Mouse (Mus musculus): ENCODE results near the gene Pex5l. TPM values are rescaled to one million over a fixed set of nuclear protein-coding genes. Genes with fewer than 3 reads are reported as not detected.

Pex5l gene
- total RNA-seq, 1 experiment from 2014 or later = not detected

GRCm38 (mm10) chr3:32985141-32985540 lies 157.9 kb downstream of the Pex5l start:
- no peak for ATAC-seq (replicated peaks in 1 of 2; ENCODE audit: insufficient read depth in 1 of 2, low FRiP score in 2 of 2, low TSS enrichment in 1 of 2, low read depth in 1 of 2, poor library complexity in 2 of 2, severe bottlenecking in 2 of 2)

- ATAC-seq (replicated peaks in 1 of 2; ENCODE audit: insufficient read depth in 1 of 2, low FRiP score in 2 of 2, low TSS enrichment in 1 of 2, low read depth in 1 of 2, poor library complexity in 2 of 2, severe bottlenecking in 2 of 2) = no peak
These were observed 163.1 kb downstream of the Pex5l start for GRCm38 (mm10) chr3:32979981-32980380.

DNA sequence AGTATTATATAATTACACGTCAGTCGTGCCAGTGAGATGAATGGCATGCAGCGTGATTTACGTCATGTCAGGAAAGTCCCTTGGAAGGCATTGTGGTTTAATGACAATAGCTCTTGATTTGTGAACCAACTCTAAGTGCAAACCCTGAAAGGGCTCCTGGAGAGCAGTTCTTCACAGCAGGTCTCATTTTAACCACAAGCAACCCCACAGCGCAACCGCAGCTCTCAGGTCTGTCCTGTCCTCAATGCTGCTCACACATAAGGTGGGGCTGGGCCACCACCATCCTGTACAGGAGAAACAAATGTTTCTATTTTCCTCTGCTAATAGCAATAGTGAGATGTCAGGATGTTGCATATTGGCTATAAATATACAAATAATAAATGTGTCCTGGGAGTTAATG lies 163.8 kb downstream of the Pex5l start:
- ATAC-seq (replicated peaks in 1 of 2; ENCODE audit: insufficient read depth in 1 of 2, low FRiP score in 2 of 2, low TSS enrichment in 1 of 2, low read depth in 1 of 2, poor library complexity in 2 of 2, severe bottlenecking in 2 of 2) = peak; percentile 84 to 94

DNA sequence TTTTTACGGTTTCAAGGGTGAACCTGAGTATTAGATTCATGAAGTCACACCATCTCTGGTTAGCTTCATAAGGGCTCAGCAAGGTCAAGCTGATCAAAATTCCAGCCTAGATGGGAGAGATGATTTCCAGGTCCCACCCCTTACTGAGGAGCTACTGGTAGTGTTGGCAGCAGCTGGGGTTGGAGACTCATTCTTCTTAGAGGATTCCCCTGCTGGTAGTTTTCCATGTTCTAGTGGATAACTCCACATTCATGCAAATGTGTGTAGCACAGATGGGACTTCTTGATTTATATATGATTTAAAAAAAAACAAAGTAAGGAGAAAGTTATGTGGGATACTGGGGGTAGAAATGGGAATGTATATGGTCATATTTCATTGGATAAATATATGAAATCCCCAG lies 172.8 kb downstream of the Pex5l start:
- no peak for ATAC-seq (replicated peaks in 1 of 2; ENCODE audit: insufficient read depth in 1 of 2, low FRiP score in 2 of 2, low TSS enrichment in 1 of 2, low read depth in 1 of 2, poor library complexity in 2 of 2, severe bottlenecking in 2 of 2)

DNA sequence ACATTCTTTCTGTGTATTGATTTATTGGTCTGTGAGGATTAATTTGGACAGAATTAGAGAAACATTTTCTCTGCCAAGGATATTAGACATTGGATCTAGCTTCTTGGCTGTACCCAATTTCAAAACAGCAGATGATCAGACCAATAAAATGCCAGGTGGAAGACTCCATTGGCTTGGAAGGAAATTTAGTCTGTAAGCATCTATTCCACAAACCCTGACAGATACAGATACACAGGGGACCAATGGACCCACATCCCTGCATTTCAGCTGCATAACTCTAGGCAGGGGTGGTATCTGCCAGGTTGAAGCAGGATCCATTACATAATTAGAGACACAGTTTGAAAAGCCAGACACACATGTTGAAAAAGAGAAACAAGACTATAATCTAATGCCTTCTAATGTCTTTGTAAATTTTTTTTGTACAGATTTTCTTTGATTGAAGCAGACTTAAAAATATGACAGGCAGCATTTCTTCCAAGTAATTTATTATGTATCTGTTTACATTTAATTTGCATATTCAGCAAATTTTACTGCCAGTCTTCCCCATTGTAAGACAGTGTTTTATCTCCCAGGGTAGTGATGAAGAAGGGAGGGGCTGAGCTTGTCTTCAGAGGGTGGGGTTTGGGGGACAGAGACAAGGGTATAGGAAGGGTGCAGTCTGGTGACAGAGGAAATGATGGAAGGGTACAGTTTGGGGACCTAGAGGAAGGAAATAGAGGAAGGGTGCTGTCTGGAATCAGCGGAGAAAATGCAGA lies 174.2 kb downstream of the Pex5l start:
- no peak for ATAC-seq (replicated peaks in 1 of 2; ENCODE audit: insufficient read depth in 1 of 2, low FRiP score in 2 of 2, low TSS enrichment in 1 of 2, low read depth in 1 of 2, poor library complexity in 2 of 2, severe bottlenecking in 2 of 2)

DNA sequence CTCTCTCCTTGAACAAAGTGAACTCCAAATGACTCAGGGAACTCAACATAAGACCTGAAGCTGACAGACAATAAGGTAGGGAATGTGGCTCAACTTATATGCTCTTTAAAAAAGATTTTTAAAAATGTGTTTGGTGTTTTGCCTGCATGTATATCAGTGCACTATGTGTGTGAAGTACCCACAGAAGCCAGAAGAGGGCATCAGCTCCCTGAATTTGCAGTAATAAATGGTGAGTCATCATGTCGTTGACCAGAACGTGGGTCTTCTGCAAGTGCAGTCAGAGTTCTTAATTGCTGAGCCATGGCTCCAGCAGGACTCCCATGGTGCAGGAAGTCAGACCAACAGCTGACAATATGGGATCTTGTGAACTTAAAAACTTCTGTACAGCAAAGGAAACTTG lies 177.5 kb downstream of the Pex5l start:
- ATAC-seq (replicated peaks in 1 of 2; ENCODE audit: insufficient read depth in 1 of 2, low FRiP score in 2 of 2, low TSS enrichment in 1 of 2, low read depth in 1 of 2, poor library complexity in 2 of 2, severe bottlenecking in 2 of 2) = peak; percentile 75 to 85

GRCm38 (mm10) chr3:32961494-32961893 lies 181.6 kb downstream of the Pex5l start:
- no peak for ATAC-seq (replicated peaks in 1 of 2; ENCODE audit: insufficient read depth in 1 of 2, low FRiP score in 2 of 2, low TSS enrichment in 1 of 2, low read depth in 1 of 2, poor library complexity in 2 of 2, severe bottlenecking in 2 of 2)

DNA sequence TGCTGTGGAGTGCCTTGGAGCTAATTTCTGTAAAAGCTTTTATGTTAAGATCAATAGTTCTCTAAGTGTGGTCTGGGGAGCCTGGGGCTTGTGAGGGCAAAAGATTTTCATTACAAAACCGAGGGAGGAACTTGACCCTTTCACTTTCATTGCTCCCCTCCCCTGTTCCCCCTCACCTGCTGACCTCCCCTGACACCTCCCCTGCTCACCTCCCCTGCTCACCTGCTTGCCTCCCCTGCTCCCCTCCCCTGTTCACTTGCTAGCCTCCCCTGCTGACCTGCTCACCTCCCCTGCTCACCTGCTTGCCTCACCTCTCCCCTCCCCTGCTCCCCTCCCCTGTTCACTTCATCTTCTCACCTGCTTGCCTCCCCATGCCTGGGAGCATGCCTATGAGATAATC lies 191.7 kb downstream of the Pex5l start:
- no peak for ATAC-seq (replicated peaks in 1 of 2; ENCODE audit: insufficient read depth in 1 of 2, low FRiP score in 2 of 2, low TSS enrichment in 1 of 2, low read depth in 1 of 2, poor library complexity in 2 of 2, severe bottlenecking in 2 of 2)

DNA sequence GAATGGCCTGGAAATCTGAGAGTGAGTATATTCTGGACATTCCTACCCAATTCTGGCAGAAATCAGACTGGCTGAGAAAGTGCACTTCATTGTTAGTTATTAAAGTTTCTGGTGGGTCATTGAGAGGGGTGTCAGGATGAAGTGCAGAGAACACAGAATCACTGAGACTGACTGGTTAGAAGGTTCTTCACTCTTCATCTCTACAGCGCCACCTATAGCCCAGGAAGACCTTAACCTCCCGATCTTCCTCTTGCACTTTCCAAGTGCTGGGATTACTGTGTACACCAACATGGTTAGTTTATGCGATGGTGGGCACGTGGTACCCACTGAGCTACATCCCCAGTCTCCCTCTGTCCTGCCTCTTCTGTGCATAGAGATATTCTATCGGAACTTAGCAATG lies 195.6 kb downstream of the Pex5l start:
- no peak for ATAC-seq (replicated peaks in 1 of 2; ENCODE audit: insufficient read depth in 1 of 2, low FRiP score in 2 of 2, low TSS enrichment in 1 of 2, low read depth in 1 of 2, poor library complexity in 2 of 2, severe bottlenecking in 2 of 2)

- ATAC-seq (replicated peaks in 1 of 2; ENCODE audit: insufficient read depth in 1 of 2, low FRiP score in 2 of 2, low TSS enrichment in 1 of 2, low read depth in 1 of 2, poor library complexity in 2 of 2, severe bottlenecking in 2 of 2) = no peak
These were observed 203.1 kb downstream of the Pex5l start for GRCm38 (mm10) chr3:32939802-32940501.

DNA sequence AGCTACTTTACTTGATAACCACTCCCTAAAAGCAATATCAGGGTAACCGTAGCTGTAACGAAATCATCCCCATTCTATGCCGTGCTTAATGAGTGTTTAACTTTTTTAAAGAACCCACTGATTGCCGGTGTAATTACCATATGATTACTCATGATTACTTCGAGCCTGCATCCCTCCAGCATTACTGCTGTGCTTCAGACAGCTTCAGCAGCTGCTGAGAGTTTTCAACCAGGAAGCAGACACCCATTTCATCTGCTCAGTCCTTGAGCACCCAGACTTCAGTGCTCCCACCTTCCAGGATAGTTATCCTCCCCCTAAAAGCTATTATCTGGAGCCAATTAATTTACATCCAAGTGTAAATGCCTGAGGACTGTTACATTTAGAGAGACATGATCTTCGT lies 218.9 kb downstream of the Pex5l start:
- ATAC-seq (replicated peaks in 1 of 2; ENCODE audit: insufficient read depth in 1 of 2, low FRiP score in 2 of 2, low TSS enrichment in 1 of 2, low read depth in 1 of 2, poor library complexity in 2 of 2, severe bottlenecking in 2 of 2) = no peak

- ATAC-seq (replicated peaks in 1 of 2; ENCODE audit: insufficient read depth in 1 of 2, low FRiP score in 2 of 2, low TSS enrichment in 1 of 2, low read depth in 1 of 2, poor library complexity in 2 of 2, severe bottlenecking in 2 of 2) = no peak
These were observed 232.9 kb downstream of the Pex5l start for GRCm38 (mm10) chr3:32910071-32910551.

DNA sequence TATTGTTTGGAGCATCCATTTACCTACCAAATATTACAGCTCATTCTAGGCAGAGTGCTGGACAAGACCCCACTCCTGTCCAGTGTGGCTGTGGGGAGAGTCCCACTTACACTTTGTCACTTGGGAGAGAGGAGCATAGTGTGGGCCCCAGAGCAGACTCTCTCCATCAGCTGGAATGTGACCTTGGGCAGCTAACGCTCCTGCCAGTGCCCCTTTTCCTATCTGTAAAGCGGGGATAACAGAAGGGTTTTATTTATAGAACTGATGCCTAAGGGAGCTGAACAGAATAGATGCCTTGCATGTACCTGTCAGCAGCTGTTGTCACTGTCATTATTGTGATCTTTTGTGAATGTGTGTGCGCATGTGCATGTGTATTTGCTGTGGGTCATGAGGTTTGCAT lies 234.6 kb downstream of the Pex5l start:
- no peak for ATAC-seq (replicated peaks in 1 of 2; ENCODE audit: insufficient read depth in 1 of 2, low FRiP score in 2 of 2, low TSS enrichment in 1 of 2, low read depth in 1 of 2, poor library complexity in 2 of 2, severe bottlenecking in 2 of 2)

DNA sequence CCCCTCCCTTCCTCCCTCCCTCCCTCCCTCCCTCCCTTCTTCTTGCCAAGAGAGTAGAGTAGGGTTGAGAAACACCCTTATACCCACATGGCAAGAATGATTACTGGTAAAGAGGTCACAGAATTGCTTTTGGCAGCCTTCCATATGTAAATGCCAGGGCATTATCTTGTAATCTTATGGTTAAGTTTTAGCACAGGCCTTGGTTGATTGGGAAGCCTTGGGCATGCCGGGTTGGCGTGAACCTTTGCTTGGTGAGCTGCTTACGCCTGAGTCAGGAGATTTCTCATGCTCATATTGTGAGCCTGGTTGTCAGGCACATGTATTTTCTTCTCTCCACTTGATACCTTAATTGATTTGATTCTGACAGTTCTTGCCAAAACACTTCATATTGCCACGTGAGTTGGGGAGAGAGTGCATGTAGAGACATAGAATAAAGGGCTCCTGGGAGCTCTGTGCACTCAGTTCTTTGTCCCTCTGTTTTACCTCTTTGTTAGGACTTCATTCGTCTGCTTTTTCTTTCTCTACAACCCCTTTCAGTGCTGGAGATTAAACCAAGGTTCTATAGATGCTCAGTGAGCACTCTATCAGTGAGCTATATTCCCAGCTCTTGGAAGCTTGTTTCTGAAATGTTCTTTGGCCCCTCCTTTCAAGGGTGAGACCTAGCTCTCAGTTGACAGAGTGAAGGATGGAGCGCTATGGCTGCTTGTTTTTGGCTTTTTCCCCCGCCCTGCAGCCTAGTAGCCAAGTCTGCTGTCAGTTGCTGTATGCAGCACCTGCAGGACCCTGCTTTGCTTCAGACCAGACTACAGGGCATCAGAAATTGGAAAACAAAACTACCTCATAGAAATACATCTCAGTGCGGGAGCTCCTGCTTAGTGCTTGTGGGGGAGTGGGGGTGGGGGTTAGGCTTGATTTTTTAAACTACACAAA lies 236.9 kb downstream of the Pex5l start:
- ATAC-seq (replicated peaks in 1 of 2; ENCODE audit: insufficient read depth in 1 of 2, low FRiP score in 2 of 2, low TSS enrichment in 1 of 2, low read depth in 1 of 2, poor library complexity in 2 of 2, severe bottlenecking in 2 of 2) = no peak

DNA sequence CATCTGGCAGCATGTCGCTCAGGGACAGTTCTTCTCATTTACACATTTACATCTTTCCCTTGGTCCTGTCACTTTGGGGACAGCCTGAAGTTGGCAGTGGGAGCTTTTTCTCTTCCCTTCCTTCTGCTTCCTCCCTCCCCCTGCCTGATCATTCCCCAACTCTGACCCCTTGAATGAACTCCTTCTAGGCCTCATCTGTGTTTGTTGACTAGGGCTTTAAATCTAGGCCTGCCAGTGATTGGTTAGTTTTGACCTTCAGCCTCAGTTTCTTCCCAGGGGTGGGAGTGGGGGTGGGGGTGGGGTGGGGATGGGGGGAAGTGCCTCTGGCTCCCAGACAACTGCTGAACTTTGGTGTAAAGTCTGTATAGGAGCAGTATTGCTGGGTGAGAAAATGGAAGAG lies 238.4 kb downstream of the Pex5l start:
- ATAC-seq (replicated peaks in 1 of 2; ENCODE audit: insufficient read depth in 1 of 2, low FRiP score in 2 of 2, low TSS enrichment in 1 of 2, low read depth in 1 of 2, poor library complexity in 2 of 2, severe bottlenecking in 2 of 2) = no peak

DNA sequence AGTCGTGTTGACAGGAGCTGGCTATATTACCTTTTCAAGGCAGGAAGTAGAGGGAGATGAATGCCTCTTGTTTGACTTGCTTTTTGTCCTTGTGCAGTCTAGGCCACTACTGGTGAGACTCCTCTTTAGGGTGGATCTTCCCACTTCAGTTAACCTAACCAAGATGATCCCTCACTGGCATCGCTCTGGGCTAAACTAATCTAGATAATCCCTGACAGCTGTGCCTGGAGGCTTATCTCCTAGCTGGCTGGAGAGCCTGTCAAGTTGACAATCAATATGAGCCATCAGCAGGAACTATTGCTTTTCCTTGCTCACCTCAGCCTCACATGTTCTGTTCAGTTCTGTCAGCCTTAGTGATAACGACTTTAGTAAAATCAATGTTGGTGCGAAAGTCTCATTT lies 239.6 kb downstream of the Pex5l start:
- no peak for ATAC-seq (replicated peaks in 1 of 2; ENCODE audit: insufficient read depth in 1 of 2, low FRiP score in 2 of 2, low TSS enrichment in 1 of 2, low read depth in 1 of 2, poor library complexity in 2 of 2, severe bottlenecking in 2 of 2)

Measured in hematopoietic stem cell, adult 5-6 weeks (primary cell).